Mouse (Mus musculus): ENCODE measurements around the gene Icmt. TPM values are rescaled to one million over a fixed set of nuclear protein-coding genes. Genes with fewer than 3 reads are reported as not detected.

Icmt gene
- total and polyA plus RNA-seq, 2 experiments from 2014 or later, result 16.4 to 42.6 TPM

- Histone ChIP-seq H3K9ac (replicated peaks; ENCODE audit: low read length) (no peak overlapping the region), H3K9me3 (ENCODE audit: low read length) (no peaks in the 10 kb centered on the region), H3K36me3 (ENCODE audit: insufficient read depth, low read length) (no peaks in the 10 kb centered on the region), H3K4me2 (ENCODE audit: low read depth, low read length) (no peak overlapping the region), H3K27ac (peak overlapping the region; percentile 0; the same call in 1 of the 2 replicates), H3K4me1 (ENCODE audit: insufficient read depth, low read length) (peaks cover 6% of the 10 kb centered on the region), H3K4me3 (ENCODE audit: low read length) (no peak overlapping the region), H3K27me3 (ENCODE audit: insufficient read depth, low read length) (no peaks in the 10 kb centered on the region)
- 38% methylated on average over 13 of the region's 13 CpGs for WGBS
- peak; percentile 35 for ATAC-seq
- DNase-seq (ENCODE audit: low spot score), result peak; percentile 64
- TF ChIP-seq CTCF (IDR thresholded peaks at IDR 0.05; ENCODE audit: low read depth), result no peak
Measured at GRCm38 (mm10) chr4:152267748-152268369, 29.2 kb upstream of the Icmt start.

DNA sequence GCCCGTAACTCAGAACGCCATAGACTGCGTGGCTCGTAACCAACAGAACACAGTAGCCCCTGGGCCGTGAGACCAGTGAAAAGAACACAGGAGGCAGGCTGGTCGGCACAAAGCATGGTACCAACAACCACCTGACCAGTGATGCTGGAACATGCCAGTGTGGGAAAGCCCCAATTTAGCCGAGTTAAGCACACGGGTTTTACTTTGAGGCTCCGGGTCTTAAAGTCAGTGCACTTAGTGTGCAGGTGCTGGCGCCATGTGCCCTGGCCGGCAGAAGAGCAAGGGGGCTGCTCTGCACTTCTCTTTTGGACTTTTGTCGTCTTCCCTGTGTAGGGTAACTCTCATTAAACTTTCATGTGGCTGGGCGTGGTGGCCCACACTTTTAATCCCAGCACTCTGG lies 27.1 kb upstream of the Icmt start:
- H3K9ac ChIP-seq (replicated peaks; ENCODE audit: low read length), result no peak overlapping the region
- no peaks in the 10 kb centered on the region for H3K27me3 ChIP-seq (ENCODE audit: insufficient read depth, low read length)
- H3K27ac ChIP-seq, result no peak overlapping the region
- H3K4me1 ChIP-seq (ENCODE audit: insufficient read depth, low read length), result peaks cover 7% of the 10 kb centered on the region; the same call in 1 of the 2 replicates
- DNase-seq (ENCODE audit: low spot score) (no peak), ATAC-seq (no peak)
- WGBS, result 85% methylated on average over 13 of the region's 13 CpGs
- no peak overlapping the region for H3K4me2 ChIP-seq (ENCODE audit: low read depth, low read length)
- no peak for TF ChIP-seq CTCF (IDR thresholded peaks at IDR 0.05; ENCODE audit: low read depth)
- no peak overlapping the region for H3K4me3 ChIP-seq (ENCODE audit: low read length)
- no peaks in the 10 kb centered on the region for H3K9me3 ChIP-seq (ENCODE audit: low read length)
- H3K36me3 ChIP-seq (ENCODE audit: insufficient read depth, low read length), result no peaks in the 10 kb centered on the region

DNA sequence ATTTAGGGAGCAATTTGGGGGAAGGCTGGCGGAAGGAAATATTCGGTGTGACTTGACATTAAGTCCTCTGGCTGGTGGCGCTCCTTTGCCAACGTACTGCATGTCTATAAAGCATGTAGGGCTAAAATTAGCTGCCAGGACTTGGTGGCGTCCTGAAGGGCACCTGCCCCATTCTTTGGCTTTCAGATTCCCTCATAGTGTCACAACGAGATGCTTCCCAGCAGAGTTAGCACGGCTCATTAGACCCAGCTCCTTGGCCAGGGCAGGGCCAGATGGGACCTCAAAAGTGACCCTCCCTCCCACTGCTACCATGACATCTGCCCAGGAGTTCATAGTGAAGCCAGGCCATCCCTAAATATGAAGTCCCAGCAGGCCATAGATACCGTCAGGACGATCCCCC lies 26.4 kb upstream of the Icmt start:
- H3K4me1 ChIP-seq (ENCODE audit: insufficient read depth, low read length), result peaks cover 7% of the 10 kb centered on the region; the same call in 1 of the 2 replicates
- H3K4me2 ChIP-seq (ENCODE audit: low read depth, low read length), result no peak overlapping the region
- no peak overlapping the region for H3K9ac ChIP-seq (replicated peaks; ENCODE audit: low read length)
- H3K27ac ChIP-seq, result no peak overlapping the region
- no peak overlapping the region for H3K4me3 ChIP-seq (ENCODE audit: low read length)
- DNase-seq (ENCODE audit: low spot score) (no peak), ATAC-seq (no peak)
- no peaks in the 10 kb centered on the region for H3K27me3 ChIP-seq (ENCODE audit: insufficient read depth, low read length)
- H3K9me3 ChIP-seq (ENCODE audit: low read length), result no peaks in the 10 kb centered on the region
- no peaks in the 10 kb centered on the region for H3K36me3 ChIP-seq (ENCODE audit: insufficient read depth, low read length)
- WGBS, result 54% methylated on average over 9 of the region's 9 CpGs
- no peak for TF ChIP-seq CTCF (IDR thresholded peaks at IDR 0.05; ENCODE audit: low read depth)

GRCm38 (mm10) chr4:152271334-152271733 lies 25.7 kb upstream of the Icmt start:
- Histone ChIP-seq H3K4me3 (ENCODE audit: low read length) (no peak overlapping the region), H3K9me3 (ENCODE audit: low read length) (no peaks in the 10 kb centered on the region), H3K4me2 (ENCODE audit: low read depth, low read length) (no peak overlapping the region), H3K27me3 (ENCODE audit: insufficient read depth, low read length) (no peaks in the 10 kb centered on the region), H3K36me3 (ENCODE audit: insufficient read depth, low read length) (no peaks in the 10 kb centered on the region), H3K9ac (replicated peaks; ENCODE audit: low read length) (no peak overlapping the region), H3K4me1 (ENCODE audit: insufficient read depth, low read length) (peaks cover 7% of the 10 kb centered on the region; the same call in 1 of the 2 replicates), H3K27ac (no peak overlapping the region)
- no peak for ATAC-seq
- DNase-seq (ENCODE audit: low spot score), result no peak
- no peak for TF ChIP-seq CTCF (IDR thresholded peaks at IDR 0.05; ENCODE audit: low read depth)
- WGBS, result 90% methylated on average over 11 of the region's 11 CpGs

DNA sequence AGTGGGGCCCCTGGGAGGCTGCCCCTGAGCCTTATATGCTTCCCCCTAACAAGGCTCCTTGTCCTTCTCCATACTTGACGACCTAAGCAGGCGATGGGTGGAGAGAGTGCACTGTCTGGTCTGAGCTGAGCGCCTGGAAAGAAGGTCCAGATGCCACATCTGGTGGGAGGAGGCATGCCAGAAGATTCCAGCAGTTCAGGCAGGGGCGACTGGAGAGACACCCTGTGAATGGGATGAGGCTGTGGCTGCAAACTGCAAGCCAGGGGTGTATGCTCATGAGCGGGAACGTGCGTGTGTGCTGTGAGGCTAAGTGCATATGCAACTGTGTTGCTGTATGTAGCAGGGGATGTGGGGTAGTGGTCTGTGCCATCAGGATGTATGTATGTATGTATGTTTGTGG lies 25.0 kb upstream of the Icmt start:
- no peak for TF ChIP-seq CTCF (IDR thresholded peaks at IDR 0.05; ENCODE audit: low read depth)
- H3K27ac ChIP-seq, result no peak overlapping the region
- H3K9ac ChIP-seq (replicated peaks; ENCODE audit: low read length), result no peak overlapping the region
- no peaks in the 10 kb centered on the region for H3K9me3 ChIP-seq (ENCODE audit: low read length)
- no peaks in the 10 kb centered on the region for H3K36me3 ChIP-seq (ENCODE audit: insufficient read depth, low read length)
- no peak for DNase-seq (ENCODE audit: low spot score)
- no peak overlapping the region for H3K4me3 ChIP-seq (ENCODE audit: low read length)
- WGBS, result 79% methylated on average over 7 of the region's 7 CpGs
- H3K4me1 ChIP-seq (ENCODE audit: insufficient read depth, low read length), result peaks cover 7% of the 10 kb centered on the region; the same call in 1 of the 2 replicates
- H3K27me3 ChIP-seq (ENCODE audit: insufficient read depth, low read length), result no peaks in the 10 kb centered on the region
- no peak for ATAC-seq
- H3K4me2 ChIP-seq (ENCODE audit: low read depth, low read length), result no peak overlapping the region

- WGBS, result 38% methylated on average over 9 of the region's 9 CpGs
- H3K36me3 ChIP-seq (ENCODE audit: insufficient read depth, low read length), result no peaks in the 10 kb centered on the region
- no peak overlapping the region for H3K4me2 ChIP-seq (ENCODE audit: low read depth, low read length)
- TF ChIP-seq CTCF (IDR thresholded peaks at IDR 0.05; ENCODE audit: low read depth), result peak; percentile 48
- peak overlapping the region; percentile 75 for H3K27ac ChIP-seq
- H3K9me3 ChIP-seq (ENCODE audit: low read length), result no peaks in the 10 kb centered on the region
- peaks cover 7% of the 10 kb centered on the region; the same call in 1 of the 2 replicates for H3K4me1 ChIP-seq (ENCODE audit: insufficient read depth, low read length)
- H3K4me3 ChIP-seq (ENCODE audit: low read length), result no peak overlapping the region
- ATAC-seq, result no peak
- H3K9ac ChIP-seq (replicated peaks; ENCODE audit: low read length), result no peak overlapping the region
- DNase-seq (ENCODE audit: low spot score), result peak; percentile 65
- H3K27me3 ChIP-seq (ENCODE audit: insufficient read depth, low read length), result no peaks in the 10 kb centered on the region
Measured at GRCm38 (mm10) chr4:152272449-152273049, 24.5 kb upstream of the Icmt start.

DNA sequence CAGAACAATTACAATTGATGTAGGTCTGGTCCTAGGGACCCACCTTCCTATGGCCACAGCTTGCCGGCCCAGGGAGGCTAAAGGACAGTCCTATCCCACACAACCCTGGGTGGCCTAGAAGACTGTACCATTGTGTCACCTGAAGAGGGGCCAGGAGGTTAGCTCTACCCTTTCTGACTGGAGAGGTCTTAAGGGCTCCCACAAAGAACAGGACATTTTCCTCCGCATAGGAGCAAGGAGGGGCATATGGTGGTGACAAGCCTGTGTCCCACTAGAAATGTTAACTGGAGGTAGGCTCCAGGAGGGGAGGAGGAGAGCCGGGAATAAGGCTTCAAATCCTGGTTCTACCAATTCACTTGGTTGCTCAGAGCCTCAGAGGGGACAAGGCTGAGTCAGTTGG lies 23.8 kb upstream of the Icmt start:
- H3K9ac ChIP-seq (replicated peaks; ENCODE audit: low read length), result no peak overlapping the region
- WGBS, result 33% methylated on average over 3 of the region's 3 CpGs
- no peak for TF ChIP-seq CTCF (IDR thresholded peaks at IDR 0.05; ENCODE audit: low read depth)
- no peaks in the 10 kb centered on the region for H3K9me3 ChIP-seq (ENCODE audit: low read length)
- H3K4me3 ChIP-seq (ENCODE audit: low read length), result peak overlapping the region; percentile 61; the same call in 1 of the 2 replicates
- peak overlapping the region; percentile 75 for H3K27ac ChIP-seq
- H3K27me3 ChIP-seq (ENCODE audit: insufficient read depth, low read length), result no peaks in the 10 kb centered on the region
- H3K4me1 ChIP-seq (ENCODE audit: insufficient read depth, low read length), result peaks cover 7% of the 10 kb centered on the region; the same call in 1 of the 2 replicates
- peak overlapping the region; percentile 86 for H3K4me2 ChIP-seq (ENCODE audit: low read depth, low read length)
- no peaks in the 10 kb centered on the region for H3K36me3 ChIP-seq (ENCODE audit: insufficient read depth, low read length)
- ATAC-seq (no peak), DNase-seq (ENCODE audit: low spot score) (no peak)
